Mouse (Mus musculus) neural tube, embryonic 11.5 days (tissue): ENCODE measurements around the gene Malrd1. TPM values are rescaled to one million over a fixed set of nuclear protein-coding genes. Genes with fewer than 3 reads are reported as not detected.

ENCODE experiments used
- ATAC-seq: fragments of 200-750 bp; cut with Nextera tagmentation; 2 replicates; pipeline ENCODE4 v1.8.0; 2017; ENCODE audit warnings: moderate number of reproducible peaks, mild to moderate bottlenecking, moderate TSS enrichment, moderate library complexity; ENCODE audit not compliant: insufficient read depth, low FRiP score, low TSS enrichment
- DNase-seq: peaks from one replicate; pipeline ENCODE4 v3.0.0-alpha.2; 2015; ENCODE audit warnings: low spot score
- H3K27ac ChIP-seq: fragments of 300-500 bp; sonication (generic); 2 replicates; pipeline ENCODE4 v1.5.1; 2014; ENCODE audit warnings: low read depth, mild to moderate bottlenecking, low read length
- H3K27me3 ChIP-seq: fragments of 300-500 bp; sonication (generic); 2 replicates; pipeline ENCODE4 v1.6.1; 2014; ENCODE audit warnings: mild to moderate bottlenecking, low read length, mixed read lengths; ENCODE audit not compliant: control insufficient read depth, insufficient read depth
- H3K36me3 ChIP-seq: fragments of 300-500 bp; sonication (generic); 2 replicates; pipeline ENCODE4 v1.6.1; 2014; ENCODE audit warnings: mild to moderate bottlenecking, low read length, moderate library complexity, mixed read lengths; ENCODE audit not compliant: control insufficient read depth, insufficient read depth
- H3K4me1 ChIP-seq: fragments of 300-500 bp; sonication (generic); 2 replicates; pipeline ENCODE4 v1.6.1; 2014; ENCODE audit warnings: low read length, mixed read lengths; ENCODE audit not compliant: control insufficient read depth, insufficient read depth
- H3K4me2 ChIP-seq: fragments of 300-500 bp; sonication (generic); 2 replicates; pipeline ENCODE4 v1.6.1; 2014; ENCODE audit warnings: low read depth, mild to moderate bottlenecking, moderate library complexity
- H3K4me3 ChIP-seq: fragments of 300-500 bp; sonication (generic); 2 replicates; pipeline ENCODE4 v1.5.1; 2014; ENCODE audit warnings: low read depth, low read length
- H3K9ac ChIP-seq: fragments of 300-500 bp; sonication (generic); 2 replicates; pipeline ENCODE4 v1.6.1; 2014; ENCODE audit warnings: mild to moderate bottlenecking, low read length
- H3K9me3 ChIP-seq: fragments of 300-500 bp; sonication (generic); 2 replicates; pipeline ENCODE4 v1.6.1; 2016; ENCODE audit warnings: low read length; ENCODE audit not compliant: control insufficient read depth
- WGBS: fragments of 180-500 bp; shearing (Covaris S2); extraction: QIAGEN DNeasy Blood & Tissue Kit; methylation state at CpG from one replicate; pipeline ENCODE4 v1.1.7; 2014; 5-methylcytosine and 5-hydroxymethylcytosine counted together
- polyA plus RNA-seq: library from polyadenylated mRNA; unstranded; fragments of >200 nt; fragmentation: Nextera tagmentation; extraction: Ambion mirVana; gene quantifications from 2 replicates; pipeline ENCODE4 v1.2.1, GENCODE M21; 2014

Malrd1 gene
- polyA plus RNA-seq, 1 experiment from 2014 or later: 0.03 TPM

DNA sequence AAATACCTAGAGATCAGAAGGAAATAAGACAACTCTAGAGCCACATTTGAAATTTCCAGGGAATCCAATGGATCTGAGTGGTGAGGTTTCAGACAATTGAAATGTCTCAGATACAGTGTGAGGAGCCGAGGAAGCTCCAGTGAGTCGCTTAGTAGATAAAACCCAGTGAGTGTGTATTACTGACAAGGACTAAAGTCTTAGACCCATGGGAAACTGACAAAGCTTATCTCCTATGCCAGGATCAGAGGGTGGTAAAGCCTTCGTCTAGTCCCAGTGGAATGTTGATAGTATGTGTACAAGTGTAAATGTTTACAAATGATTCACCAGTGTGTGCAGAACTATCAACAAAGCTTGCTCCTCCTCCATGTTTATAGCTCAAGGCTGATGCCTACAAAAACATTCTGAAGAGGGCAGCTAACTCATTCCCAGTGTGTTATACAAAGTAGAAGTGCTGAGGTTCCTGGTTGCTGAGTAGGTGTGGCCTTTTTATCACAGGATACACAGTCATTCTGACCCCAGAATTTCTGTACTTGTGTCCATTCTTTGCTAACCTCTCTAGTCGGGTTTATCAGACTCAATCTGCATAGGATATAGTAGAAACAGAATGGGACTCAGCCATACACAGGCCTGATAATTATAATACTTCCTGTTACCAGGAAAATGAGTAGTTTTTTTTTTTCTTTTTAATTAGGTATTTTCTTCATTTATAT is 218.9 kb downstream of the Malrd1 start:
- H3K27ac ChIP-seq: no peak overlapping the region
- no peak overlapping the region for H3K4me2 ChIP-seq
- no peak for DNase-seq
- H3K36me3 ChIP-seq: no peaks in the 10 kb centered on the region
- H3K9ac ChIP-seq: no peak overlapping the region
- H3K9me3 ChIP-seq: no peaks in the 10 kb centered on the region
- H3K27me3 ChIP-seq: no peaks in the 10 kb centered on the region
- H3K4me1 ChIP-seq: no peaks in the 10 kb centered on the region
- H3K4me3 ChIP-seq: no peak overlapping the region
- 79% methylated on average over 4 of the region's 4 CpGs for WGBS
- ATAC-seq: no peak

GRCm38 (mm10) chr2:15784818-15785217 is 258.5 kb downstream of the Malrd1 start:
- Histone ChIP-seq H3K27ac (no peak overlapping the region), H3K36me3 (no peaks in the 10 kb centered on the region), H3K4me2 (no peak overlapping the region), H3K9me3 (no peaks in the 10 kb centered on the region), H3K4me3 (no peak overlapping the region), H3K27me3 (no peaks in the 10 kb centered on the region), H3K4me1 (no peaks in the 10 kb centered on the region), H3K9ac (no peak overlapping the region)
- WGBS: 90% methylated on average over 2 of the region's 2 CpGs
- ATAC-seq (no peak), DNase-seq (no peak)

- Histone ChIP-seq H3K36me3 (no peaks in the 10 kb centered on the region), H3K9ac (no peak overlapping the region), H3K27me3 (no peaks in the 10 kb centered on the region), H3K4me1 (no peaks in the 10 kb centered on the region), H3K9me3 (no peaks in the 10 kb centered on the region), H3K27ac (no peak overlapping the region), H3K4me2 (no peak overlapping the region), H3K4me3 (no peak overlapping the region)
- ATAC-seq: no peak
- WGBS: 64% methylated on average over 1 of the region's 1 CpGs
- no peak for DNase-seq
These were observed 289.4 kb downstream of the Malrd1 start for GRCm38 (mm10) chr2:15815724-15816123.

DNA sequence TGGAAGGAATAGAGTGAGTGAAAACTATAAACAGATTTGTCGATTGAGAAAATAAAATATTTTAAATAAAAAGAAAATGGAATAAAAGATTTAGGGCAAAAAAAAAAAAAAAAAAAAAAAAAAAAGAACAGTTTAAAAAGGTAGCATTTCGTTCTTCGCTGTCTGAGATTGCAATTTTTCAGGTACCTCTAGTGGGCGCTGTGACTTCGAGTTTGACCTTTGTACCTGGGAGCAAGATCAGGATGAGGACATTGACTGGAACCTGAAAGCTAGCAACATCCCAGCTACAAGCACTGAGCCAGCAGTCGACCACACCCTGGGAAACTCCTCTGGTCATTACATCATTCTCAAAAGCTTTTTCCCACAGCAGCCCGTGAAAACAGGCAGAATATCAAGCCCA is 343.1 kb downstream of the Malrd1 start:
- H3K9ac ChIP-seq: no peak overlapping the region
- no peak for DNase-seq
- no peak for ATAC-seq
- 28% methylated on average over 7 of the region's 7 CpGs for WGBS
- H3K4me3 ChIP-seq: no peak overlapping the region
- no peak overlapping the region for H3K4me2 ChIP-seq
- H3K27me3 ChIP-seq: no peaks in the 10 kb centered on the region
- H3K36me3 ChIP-seq: no peaks in the 10 kb centered on the region
- no peaks in the 10 kb centered on the region for H3K9me3 ChIP-seq
- no peak overlapping the region for H3K27ac ChIP-seq
- no peaks in the 10 kb centered on the region for H3K4me1 ChIP-seq

DNA sequence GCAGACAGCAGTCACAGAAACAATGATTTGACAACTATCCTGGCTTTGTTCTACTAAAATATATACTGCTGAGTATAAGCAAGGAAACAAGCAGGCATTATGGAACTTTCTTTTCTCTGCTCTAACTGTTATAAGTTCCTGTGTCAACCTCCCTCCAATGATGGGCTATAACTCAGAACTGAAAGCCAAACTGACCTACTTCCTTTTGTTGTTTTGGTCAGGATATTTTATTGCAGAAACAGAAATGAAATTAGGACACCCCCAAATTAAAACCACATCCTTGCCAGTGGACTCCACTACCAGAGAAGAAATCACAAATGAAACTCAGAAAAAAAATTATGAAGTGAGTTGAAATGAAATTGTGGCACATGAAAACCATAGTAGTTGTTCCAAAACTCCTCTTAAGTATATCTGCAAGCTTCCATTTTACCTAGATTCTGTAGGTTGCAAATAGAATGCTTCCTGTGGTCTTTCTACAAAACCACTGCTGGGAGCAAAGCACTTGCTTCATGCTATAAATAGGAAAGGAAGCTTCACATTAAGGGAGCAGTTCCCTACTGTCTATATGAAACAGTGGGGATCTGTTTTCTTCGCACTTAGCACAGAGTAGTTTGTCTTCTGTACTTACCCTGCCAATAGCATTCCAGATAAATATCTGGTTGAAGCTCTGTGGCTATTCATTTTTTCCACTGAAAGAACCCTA is 367.3 kb downstream of the Malrd1 start:
- 75% methylated on average over 1 of the region's 1 CpGs for WGBS
- no peak overlapping the region for H3K9ac ChIP-seq
- no peak overlapping the region for H3K4me2 ChIP-seq
- H3K4me1 ChIP-seq: no peaks in the 10 kb centered on the region
- no peaks in the 10 kb centered on the region for H3K27me3 ChIP-seq
- DNase-seq: no peak
- no peak for ATAC-seq
- no peaks in the 10 kb centered on the region for H3K9me3 ChIP-seq
- no peak overlapping the region for H3K27ac ChIP-seq
- H3K36me3 ChIP-seq: no peaks in the 10 kb centered on the region
- no peak overlapping the region for H3K4me3 ChIP-seq

GRCm38 (mm10) chr2:15925432-15925831 is 399.2 kb downstream of the Malrd1 start:
- H3K36me3 ChIP-seq: no peaks in the 10 kb centered on the region
- DNase-seq: no peak
- WGBS: 36% methylated on average over 3 of the region's 3 CpGs
- H3K9me3 ChIP-seq: no peaks in the 10 kb centered on the region
- no peak overlapping the region for H3K4me3 ChIP-seq
- no peaks in the 10 kb centered on the region for H3K4me1 ChIP-seq
- H3K4me2 ChIP-seq: no peak overlapping the region
- H3K27ac ChIP-seq: no peak overlapping the region
- H3K27me3 ChIP-seq: no peaks in the 10 kb centered on the region
- ATAC-seq: no peak
- no peak overlapping the region for H3K9ac ChIP-seq

GRCm38 (mm10) chr2:15926041-15926440 is 399.8 kb downstream of the Malrd1 start:
- DNase-seq (no peak), ATAC-seq (no peak)
- no peaks in the 10 kb centered on the region for H3K36me3 ChIP-seq
- no peaks in the 10 kb centered on the region for H3K9me3 ChIP-seq
- 53% methylated on average over 1 of the region's 1 CpGs for WGBS
- no peak overlapping the region for H3K4me2 ChIP-seq
- H3K27ac ChIP-seq: no peak overlapping the region
- H3K27me3 ChIP-seq: no peaks in the 10 kb centered on the region
- H3K4me1 ChIP-seq: no peaks in the 10 kb centered on the region
- H3K4me3 ChIP-seq: no peak overlapping the region
- H3K9ac ChIP-seq: no peak overlapping the region

GRCm38 (mm10) chr2:15931479-15931878 is 405.2 kb downstream of the Malrd1 start:
- no peak for ATAC-seq

DNA sequence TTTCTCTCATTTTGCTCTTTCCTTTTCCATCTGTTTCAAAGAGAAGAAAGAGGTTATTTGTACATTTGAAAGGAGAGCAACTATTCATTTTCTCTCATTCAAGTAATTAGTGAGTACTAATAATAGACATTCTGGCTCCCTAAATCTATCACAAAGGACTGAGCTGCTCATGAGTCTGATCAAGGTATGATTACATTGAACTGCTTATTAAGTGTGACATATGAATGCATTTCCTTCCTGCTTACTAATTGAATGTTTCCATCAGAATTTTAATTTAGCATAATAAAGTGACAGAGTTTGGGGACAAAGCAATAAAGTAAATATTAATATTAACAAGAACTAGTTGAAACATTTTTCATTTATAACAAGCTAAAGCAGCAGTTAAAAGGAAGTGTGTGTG is 405.6 kb downstream of the Malrd1 start:
- ATAC-seq (no peak), DNase-seq (no peak)
- Histone ChIP-seq H3K4me2 (no peak overlapping the region), H3K9ac (no peak overlapping the region), H3K9me3 (no peaks in the 10 kb centered on the region), H3K4me1 (no peaks in the 10 kb centered on the region), H3K27me3 (no peaks in the 10 kb centered on the region), H3K36me3 (no peaks in the 10 kb centered on the region), H3K4me3 (no peak overlapping the region), H3K27ac (no peak overlapping the region)

More at GRCm38 (mm10) chr2:15931479-15931878, 405.2 kb downstream of the Malrd1 start:
- no peak overlapping the region for H3K9ac ChIP-seq
- H3K4me3 ChIP-seq: no peak overlapping the region
- H3K27me3 ChIP-seq: no peaks in the 10 kb centered on the region
- no peaks in the 10 kb centered on the region for H3K36me3 ChIP-seq
- H3K27ac ChIP-seq: no peak overlapping the region
- DNase-seq: no peak
- 89% methylated on average over 1 of the region's 1 CpGs for WGBS
- no peaks in the 10 kb centered on the region for H3K4me1 ChIP-seq
- H3K4me2 ChIP-seq: no peak overlapping the region
- no peaks in the 10 kb centered on the region for H3K9me3 ChIP-seq
